Mouse (Mus musculus): ENCODE measurements around the gene Fam69a.
"Not testable (repeated sequence)": the region's sequence is repeated elsewhere in the genome, so short reads cannot be mapped to it uniquely, and the experiment has no call there.

The Fam69a gene

DNA sequence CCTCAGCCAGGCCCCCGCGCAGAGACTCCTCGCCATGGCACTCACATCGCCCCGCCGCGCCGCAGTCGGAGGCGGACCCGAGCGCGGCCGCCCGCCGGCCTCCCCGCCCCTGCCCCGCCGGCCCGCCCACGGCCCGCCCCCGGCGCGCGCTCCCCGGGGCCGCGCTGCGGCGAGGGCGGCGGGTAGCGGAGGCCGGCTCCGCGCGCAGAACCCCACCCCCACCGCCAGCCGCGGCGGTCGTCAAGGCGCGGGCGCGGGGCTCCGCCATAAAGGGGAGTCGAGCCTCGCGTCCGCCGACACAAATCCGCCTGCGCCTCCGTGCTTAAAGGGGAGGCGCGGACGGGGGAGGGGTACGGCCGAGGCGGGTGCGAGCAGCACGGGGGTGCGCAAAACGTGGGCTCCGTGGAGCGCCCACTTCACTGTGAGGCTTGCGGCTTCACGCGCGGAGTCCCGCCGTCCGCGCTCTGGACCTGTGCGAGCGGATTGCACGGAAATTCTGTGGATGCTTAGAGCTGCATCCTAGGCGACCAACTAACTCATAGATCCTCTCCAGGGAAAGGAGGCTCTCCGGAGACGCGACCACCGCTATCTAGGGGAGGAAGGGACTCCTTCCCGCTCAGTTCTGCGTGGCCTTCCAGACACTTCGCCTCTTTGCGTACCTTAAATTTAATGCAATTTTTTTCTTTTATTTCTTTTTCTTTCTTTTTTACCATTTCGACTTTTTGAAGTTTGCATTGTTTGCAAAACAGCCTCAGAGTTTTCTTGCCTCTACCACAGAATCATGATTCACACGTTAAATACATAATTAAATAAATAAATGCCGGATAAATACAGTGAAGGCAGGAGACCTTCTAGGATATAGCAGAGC lies at the start of gene Fam69a:
Gene Fam69a, minus strand, starts transcription at position 119 of the 868 bp plus-strand sequence.
- DNase-seq: peak in 1 of 2 experiments; percentile 92

DNA sequence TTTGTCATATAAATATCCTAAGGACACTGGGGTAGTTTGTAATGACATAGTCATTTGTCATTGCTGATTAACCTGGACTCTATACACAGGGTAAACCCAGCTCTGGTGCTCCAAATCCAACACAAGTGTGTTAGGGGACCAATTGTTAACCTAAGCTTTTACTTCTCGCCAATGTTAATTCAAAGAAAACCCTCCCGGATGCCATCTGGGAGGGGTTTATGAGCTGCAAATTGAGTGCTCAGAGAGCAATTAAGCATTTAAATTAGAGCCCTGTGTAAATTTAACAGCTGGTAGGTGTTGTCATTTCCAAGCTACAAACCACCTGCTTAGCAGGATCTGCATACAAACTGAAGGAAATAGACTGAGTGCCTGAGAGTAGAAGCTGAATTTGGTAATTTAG lies 48.6 kb upstream of the Fam69a start:
- no peak for DNase-seq

DNA sequence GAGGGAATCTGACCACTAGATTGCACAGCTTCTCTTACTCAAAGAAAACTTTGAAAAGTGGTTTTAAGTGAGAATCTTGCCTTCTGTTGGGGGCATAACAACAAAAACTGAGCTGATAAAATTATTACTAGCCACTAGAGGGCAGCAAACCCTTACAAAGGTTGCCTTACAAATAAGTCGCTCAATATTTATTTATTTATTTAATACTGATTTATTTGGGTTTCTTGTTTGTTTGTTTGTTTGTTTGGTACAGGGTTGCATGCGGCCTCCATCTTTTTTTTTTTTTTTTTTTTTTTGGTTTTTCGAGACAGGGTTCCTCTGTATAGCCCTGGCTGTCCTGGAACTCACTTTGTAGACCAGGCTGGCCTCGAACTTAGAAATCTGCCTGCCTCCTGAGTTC lies 47.3 kb upstream of the Fam69a start:
- peak in 1 of 2 experiments; percentile 25 for DNase-seq

DNA sequence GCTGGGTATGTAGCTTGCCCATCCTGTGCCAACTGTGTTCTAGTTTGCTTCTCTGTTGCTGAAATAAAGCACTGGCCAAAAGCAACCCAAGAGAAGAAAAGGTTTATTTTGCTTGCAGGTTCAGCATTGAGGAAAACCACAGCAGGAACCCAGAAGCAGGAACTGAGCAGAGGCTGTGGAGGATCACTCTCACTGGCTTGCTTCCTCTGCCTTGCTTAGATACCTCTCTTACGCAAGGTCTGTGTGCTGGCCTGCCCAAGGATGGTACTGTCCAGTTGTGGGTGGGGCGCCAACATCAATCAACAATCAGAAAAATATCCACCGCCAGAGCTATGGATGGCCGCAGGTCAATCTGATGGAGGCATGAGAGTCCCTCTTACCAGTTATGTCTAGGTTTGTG lies 44.4 kb upstream of the Fam69a start:
- DNase-seq: no peak

DNA sequence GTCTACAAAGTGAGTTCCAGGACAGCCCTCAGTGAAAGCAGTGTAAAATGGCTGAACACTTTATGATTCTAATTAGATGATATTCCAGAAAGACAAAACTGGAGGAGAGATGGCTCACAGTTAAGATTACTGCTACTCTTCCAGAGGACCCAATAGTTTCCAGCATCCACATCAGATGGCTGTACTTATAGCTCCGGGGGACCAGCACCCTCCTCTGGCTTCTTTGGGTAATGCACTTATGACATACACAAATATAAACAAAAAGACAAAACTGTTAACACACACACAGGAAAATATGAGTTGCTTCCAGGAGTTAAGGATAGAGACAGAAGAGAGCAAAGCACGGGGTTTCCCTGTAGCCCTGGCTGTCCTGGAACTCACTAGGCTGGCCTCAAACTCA lies 43.1 kb upstream of the Fam69a start:
- peak; percentile 9 to 36 for DNase-seq

DNA sequence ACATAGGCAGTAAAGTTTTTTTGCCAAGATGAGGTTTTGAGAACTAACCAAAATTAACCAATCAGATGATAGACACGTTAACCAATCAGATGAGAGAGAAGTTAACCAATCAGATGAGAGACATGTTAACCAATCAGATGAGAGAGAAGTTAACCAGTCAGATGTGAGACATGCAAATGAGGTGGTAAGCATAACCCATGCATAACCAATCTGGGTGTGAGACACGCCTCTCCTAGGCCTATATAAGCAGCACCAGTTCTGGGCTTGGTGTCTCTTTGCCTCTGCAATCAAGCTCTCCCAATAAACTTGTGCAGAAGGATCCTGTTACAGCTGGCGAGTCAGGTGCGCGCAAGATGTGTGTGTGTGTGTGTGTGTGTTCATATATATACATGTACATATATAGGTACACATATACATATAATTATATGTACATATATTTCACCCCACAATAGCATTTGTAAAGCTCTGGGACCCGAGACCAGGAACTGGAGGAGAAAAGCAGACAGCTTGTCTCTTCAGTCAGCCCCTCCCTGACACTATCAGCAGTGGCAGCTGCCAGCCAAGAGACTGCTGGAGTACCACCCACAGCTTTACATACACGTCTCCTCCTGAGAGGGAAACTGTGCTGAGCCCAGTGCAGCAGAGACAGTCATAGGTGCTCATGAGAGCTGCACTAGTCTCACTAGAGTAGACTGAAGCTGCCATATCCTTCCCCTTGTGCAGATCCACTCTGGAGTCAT lies 42.1 kb upstream of the Fam69a start:
- not testable (repeated sequence) for DNase-seq

DNA sequence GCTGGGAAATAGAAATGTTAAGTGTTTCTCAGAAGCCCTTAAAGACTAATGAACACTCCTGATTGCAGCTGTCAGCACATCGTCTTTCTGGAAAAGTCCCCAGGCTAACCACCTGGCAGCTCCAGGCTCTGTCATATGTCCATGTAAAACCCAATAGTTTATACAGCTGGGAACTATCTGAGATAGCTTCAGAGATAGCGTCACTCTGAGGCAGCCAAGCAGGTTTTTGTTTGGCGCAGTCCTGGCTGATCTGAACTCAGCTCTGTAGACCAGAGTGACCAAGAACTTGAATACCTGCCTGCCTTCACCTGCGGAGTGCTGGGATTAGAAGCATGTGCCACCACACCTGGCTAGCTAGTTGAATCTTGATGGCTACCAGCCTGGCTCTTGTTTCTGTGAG lies 41.3 kb upstream of the Fam69a start:
- DNase-seq: no peak

DNA sequence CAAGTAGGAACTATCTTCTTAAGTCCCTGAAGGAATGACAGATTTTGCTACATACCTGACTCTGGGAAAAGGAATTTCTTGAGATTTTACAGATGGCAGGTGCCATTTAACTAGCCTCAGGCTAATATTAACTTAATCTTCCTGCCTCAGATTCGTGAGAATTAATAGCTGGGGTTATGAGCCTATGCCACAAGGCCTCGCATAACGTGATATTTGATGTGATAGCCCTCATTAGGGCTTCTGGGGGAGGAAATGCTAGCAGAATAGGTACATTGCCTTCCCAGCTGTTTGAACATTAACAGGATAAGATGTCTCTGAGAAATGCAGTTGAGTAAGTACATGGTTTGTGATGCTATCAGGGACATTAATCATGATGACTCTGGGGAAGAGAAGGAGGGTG lies 34.5 kb upstream of the Fam69a start:
- DNase-seq: no peak

DNA sequence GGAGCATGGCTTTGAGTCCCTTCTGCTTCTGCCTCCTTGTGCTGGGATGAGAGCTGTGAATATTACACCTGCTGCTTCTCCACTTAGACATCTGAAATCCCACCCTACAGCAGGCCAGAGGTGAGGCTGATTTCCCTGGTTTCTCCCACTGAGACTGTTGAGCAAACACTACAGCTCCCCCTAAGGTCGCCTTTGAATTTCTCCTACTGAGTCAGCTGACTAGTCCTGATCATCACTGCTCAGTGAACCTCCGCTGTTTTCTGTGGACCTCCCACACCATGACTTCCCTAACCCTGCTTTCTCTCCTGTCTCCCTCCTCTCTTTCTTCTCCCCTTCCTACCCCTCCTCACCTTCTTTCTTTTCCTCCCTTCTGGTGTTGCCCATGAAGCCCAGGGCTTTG lies 32.5 kb upstream of the Fam69a start:
- no peak for DNase-seq

DNA sequence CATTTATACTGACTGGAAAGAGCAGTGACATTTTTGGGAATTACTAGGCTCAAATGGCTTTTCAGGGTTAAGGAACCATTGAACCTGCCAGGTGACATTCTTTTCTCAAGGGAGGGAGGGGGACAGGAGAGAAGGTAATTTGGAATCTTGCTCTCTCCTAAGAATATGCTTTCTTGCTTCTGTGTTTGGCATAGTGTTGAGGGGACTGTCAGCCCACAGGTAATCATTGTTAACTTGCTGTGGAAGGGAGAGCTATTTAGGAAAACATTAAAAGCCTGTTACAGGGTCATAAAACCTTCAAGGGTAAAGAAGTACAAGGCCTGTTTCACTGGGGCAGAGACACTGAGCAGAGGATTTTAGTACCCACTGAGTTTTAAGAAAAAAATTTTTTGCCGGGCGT lies 30.3 kb upstream of the Fam69a start:
- DNase-seq: no peak

DNA sequence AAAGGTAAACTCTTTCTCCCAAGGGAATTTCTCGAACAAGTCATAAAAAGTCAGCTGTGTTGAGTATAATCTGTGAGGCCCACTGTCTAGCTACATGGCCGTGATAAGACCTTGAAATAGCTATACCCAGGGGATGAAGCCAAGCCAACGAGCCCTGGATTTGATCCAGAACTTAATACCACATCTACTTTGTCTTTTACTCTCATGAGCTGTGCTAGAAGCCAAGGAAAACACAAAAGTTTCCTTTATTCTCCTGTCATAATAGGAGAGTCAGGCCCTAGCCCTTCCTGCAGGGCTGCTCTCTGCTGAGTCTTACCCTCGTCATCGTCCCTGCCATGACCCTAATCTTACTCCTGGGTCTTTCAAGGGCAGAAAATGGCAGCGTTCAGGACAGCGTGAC lies 28.5 kb upstream of the Fam69a start:
- no peak for DNase-seq

DNA sequence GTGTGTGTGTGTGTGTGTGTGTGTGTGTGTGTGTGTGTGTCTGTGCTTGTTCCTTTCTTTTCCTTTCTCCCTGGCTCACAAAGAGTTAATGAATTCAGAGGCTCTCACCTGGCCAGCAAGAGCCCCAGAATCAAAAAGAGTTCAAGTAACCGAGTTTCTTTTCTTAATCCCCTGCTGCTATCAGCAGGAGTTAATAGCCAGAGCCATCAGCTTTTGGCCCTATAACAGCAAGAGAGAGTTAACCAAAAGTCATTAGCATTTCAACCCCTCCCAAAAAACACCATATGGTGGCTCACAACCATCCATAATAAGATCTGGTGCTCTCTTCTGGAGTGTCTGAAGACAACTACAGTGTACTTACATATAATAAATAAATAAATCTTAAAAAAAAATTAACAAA lies 27.3 kb upstream of the Fam69a start:
- DNase-seq: no peak

DNA sequence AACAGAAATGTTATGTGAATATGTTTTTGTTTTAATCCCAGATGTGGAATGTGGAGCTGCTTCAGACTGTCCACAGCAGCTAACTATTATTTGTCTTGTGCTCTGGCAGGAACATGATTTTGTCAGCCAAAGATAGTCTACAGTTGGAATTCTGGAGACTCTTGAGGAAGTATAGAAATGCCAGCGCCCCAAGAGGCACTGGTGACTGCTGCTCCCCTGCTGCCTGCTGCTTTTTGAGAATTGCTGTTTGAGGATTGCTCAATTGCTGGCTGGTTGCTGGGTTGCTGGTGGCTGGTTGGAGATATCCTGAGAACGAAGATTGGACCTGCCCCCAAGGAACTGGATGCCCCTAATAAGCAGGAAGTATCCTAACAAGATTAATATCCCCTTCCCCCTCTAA lies 22.8 kb upstream of the Fam69a start:
- no peak for DNase-seq

DNA sequence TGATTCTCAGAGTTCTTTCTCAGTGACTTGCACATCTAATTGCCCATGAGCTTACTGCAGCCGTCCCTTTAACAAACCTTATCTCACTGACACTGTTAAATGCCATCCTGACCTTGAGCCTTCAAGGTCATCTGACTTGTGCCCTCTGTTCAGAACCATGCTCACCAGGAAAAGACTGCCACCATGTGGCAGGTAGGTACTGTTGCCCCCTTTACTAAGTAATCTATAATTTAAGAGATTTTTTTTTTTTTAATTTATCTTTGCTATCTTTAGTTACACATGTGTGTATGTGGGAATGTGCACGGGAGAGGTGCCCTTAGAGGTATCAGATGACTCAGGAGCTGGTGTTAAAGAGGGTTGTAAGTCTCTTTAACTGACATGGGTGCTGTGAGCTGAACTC lies 18.2 kb upstream of the Fam69a start:
- peak in 1 of 2 experiments; percentile 24 for DNase-seq

DNA sequence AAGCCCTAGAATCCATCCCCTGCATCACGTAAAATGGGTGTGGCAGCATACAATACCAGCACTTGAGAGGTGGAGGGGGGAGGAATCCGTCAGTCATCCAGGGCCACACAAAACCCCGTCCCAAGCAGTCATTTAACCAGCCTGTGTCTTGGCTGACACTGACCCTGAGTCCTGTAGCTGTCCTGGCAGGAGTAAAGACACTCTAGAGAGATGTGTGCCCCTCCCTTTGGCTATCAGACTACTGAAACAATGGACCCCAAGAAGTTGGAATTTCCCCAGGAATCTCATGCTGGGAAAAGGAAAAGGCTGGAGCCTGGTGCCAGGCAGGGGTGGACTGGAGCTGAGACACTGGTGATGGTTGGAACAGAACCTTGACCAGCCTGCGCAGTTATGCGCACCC lies 15.8 kb upstream of the Fam69a start:
- no peak for DNase-seq

DNA sequence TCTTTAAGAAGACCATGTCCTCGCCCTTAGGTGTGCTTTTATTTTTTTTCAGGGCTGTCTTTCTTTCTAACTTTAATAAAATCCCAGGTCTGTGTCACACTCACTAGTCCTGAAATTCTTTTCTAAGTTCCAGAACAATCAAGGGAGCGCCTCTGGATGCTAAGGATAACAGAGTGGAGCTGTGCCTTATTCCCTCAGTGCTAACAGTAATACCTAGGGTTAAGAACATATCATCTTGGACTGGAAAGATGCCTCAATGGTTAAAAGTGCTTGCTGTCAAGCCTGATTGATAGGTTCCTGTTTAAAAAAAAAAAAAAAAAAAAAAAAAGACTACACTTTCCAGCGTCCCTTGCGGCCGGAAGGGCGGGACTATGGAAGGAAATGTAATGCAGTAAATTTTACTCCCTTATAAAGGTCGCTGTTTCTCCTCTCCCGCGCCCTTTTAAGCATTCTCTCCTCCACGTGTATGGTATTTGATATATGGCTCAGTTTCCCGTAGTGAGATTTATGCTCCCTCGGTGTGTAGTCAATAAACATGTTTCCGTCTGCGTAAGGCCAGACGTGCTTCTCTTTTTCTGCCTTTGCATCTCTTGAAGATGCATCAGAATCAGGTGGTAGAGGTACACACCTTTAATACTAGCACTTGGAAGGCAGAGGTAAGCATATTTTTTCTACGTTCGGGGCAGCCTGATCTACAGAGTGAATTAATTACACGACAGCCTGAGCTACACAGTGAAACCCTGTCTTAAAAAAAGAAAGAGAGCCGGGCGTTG lies 14.1 kb upstream of the Fam69a start:
- peak; percentile 55 to 72 for DNase-seq

DNA sequence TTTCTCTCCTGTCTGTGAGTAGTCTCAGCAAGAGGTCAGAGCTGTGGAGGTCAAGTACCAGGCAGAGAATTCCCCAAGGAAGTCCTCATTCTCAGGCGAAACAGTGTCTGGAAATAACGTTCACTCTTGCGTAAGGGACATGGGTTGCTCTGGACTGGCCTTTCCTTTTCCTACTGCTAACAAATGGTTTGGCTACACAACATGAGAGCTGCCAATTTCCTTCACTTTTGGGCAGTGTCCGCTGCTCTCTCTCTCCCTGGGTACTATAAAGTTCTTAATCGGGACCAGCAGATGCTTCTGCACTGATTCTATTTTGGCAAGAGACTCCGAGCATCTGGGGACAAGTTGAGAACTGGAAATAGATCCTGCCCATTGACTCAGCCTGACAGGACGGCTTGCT lies 10.8 kb upstream of the Fam69a start:
- no peak for DNase-seq

DNA sequence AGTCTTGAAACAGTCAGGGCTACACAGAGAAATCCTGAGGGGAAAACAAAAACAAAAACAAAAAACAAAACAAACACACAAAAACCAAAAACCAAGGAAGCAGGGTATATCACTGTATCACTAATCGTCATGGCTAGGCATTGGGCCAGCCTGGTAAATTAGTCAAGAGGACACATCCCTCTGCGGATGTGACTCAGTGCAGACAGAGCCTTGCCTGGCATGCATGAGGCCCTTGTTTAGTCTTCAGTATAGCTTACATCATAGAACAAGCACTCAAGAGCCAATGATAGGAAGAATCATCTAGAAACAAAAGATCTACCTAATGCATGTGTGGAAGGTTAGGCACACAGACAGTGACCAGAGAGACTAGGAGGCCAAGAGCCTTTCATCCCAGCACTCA lies 9.1 kb upstream of the Fam69a start:
- no peak for DNase-seq

DNA sequence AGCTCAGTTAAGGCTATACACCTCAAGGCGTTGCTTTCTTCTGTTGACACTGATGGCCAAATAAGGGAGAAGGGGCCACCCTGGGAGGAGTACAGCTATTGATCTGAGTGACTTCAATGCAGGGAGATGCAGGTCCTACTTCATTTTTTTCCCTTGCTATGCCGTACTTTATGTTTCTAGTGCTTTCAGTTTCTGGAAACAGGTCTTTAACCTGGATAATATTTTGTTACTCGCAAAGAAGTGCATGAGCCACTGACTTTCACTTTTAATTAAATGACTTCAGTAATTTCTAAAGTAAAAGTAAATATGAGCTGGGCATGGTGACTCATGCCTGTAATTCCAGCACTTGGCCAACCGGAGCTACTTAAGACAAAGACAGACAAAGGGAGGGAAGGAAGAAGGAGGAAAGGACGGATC lies 958 bp upstream of the Fam69a start:
- DNase-seq: no peak

DNA sequence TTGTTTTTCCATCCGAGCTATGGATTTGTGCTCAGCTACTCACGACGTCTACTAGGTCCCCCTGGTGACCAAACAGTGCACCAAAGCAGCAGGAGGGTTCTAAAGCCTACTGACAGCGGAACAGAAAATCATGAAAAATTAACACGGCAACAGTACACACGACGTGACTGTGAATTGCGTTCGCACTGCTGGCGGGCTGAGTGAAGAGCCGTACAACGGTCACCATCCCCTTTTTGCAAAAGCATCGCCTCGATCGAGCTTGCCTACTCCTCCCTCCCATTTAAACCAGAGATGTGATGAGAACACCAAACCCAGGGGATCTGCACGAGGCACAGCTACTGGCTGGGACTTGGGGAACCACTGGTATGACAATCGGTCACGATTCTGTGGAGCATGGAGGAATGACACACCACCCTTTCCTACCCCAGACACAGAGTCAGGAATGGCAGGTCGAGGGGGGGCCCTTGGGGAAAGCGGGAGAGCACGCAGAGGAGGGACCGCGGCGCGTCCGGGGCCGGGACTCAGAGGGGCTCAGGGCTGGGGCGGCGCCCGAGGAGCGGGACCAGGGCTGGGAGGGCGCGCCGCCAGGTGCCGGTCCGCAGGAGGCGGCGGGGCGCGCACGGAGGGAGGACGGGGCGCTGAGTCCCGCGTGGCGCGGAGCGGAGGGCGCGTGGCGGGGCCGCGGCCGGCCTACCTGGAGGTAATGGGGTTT lies 474 bp downstream of the Fam69a start:
- peak; percentile 70 to 86 for DNase-seq

DNA sequence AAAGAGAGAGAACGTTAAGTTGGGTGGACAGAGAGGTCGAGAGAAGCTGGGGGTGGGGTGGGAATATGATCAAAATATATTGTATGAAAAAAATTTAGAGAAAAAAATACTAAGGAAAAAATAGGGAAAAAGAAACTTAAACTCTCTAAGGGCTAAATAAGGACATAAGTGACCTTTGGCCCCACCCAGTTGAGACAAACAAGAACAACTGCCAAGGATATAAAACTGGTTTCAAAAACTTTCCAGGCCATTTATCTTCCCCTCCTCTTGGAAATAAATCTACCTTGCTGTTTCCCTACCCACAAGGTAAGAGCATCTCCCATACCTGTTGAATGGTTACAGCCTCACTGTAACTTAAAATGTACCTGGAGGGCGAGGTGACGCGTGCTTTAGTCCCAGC lies 2.9 kb downstream of the Fam69a start:
- DNase-seq: no peak

DNA sequence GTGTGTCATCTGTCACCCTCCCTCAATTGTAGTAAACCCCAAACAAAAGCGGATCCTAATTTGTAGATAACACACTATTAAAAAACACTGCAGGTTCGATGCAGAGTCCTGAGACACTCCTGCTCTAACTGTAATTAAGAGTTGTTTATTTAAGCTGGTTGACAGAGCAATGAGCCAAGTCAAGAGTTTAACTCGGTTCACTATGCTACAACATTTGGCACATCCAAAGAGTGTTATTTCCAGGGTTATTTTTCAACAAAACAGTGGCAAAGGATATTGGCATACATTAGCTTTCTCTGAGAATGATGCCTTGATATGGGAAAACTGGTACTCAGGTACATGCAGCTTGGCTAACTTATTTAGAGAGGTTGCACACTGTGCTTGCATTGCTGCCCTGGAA lies 4.9 kb downstream of the Fam69a start:
- DNase-seq: no peak

DNA sequence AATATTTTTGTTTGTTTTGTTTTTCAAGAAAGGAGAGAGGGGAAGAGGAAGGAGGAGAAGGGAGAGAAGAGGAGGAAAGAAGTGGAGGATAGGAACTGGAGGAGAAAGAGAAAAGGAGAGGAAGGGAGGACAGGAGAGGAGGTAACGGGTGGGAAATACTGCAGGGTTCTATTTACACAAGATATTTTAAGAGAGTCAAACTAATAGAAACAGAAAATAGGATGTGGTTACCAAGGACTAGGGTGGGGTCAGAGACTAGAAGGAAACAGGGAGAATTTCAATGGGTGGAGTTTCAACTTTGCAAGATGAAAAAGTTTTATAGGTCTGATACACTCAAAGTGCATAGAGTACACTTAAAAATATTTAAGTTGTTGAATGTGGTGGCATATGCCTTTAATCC lies 7.0 kb downstream of the Fam69a start:
- no peak for DNase-seq

Data from cerebellum, postnatal 25 days (tissue).